Mouse (Mus musculus): ENCODE data around the gene Ndufa11. TPM values are rescaled to one million over a fixed set of nuclear protein-coding genes. Genes with fewer than 3 reads are reported as not detected.

The Ndufa11 gene
- total RNA-seq, 2 experiments from 2014 or later: 54.2 to 90.1 TPM

GRCm38 (mm10) chr17:56715360-56715759 is 2.2 kb upstream of the Ndufa11 start:
- ATAC-seq (replicated peaks; ENCODE audit: low FRiP score, poor library complexity, severe bottlenecking): no peak

- no peak for ATAC-seq (replicated peaks; ENCODE audit: low FRiP score, poor library complexity, severe bottlenecking)
Measured at GRCm38 (mm10) chr17:56715914-56716654, 1.5 kb upstream of the Ndufa11 start.

GRCm38 (mm10) chr17:56716655-56717362 is 758 bp upstream of the Ndufa11 start:
- peak; percentile 82 for ATAC-seq (replicated peaks; ENCODE audit: low FRiP score, poor library complexity, severe bottlenecking)

- no peak for ATAC-seq (replicated peaks; ENCODE audit: low FRiP score, poor library complexity, severe bottlenecking)
Measured at GRCm38 (mm10) chr17:56722441-56722840, 4.9 kb downstream of the Ndufa11 start.

GRCm38 (mm10) chr17:56723419-56724161 is 6.0 kb downstream of the Ndufa11 start:
- ATAC-seq (replicated peaks; ENCODE audit: low FRiP score, poor library complexity, severe bottlenecking): no peak

GRCm38 (mm10) chr17:56727029-56727649 is 9.6 kb downstream of the Ndufa11 start:
- ATAC-seq (replicated peaks; ENCODE audit: low FRiP score, poor library complexity, severe bottlenecking): no peak

- no peak for ATAC-seq (replicated peaks; ENCODE audit: low FRiP score, poor library complexity, severe bottlenecking)
Measured at GRCm38 (mm10) chr17:56727659-56728058, 10.1 kb downstream of the Ndufa11 start.

- ATAC-seq (replicated peaks; ENCODE audit: low FRiP score, poor library complexity, severe bottlenecking): no peak
Measured at GRCm38 (mm10) chr17:56728117-56728516, 10.6 kb downstream of the Ndufa11 start.

GRCm38 (mm10) chr17:56729151-56729550 is 11.6 kb downstream of the Ndufa11 start:
- ATAC-seq (replicated peaks; ENCODE audit: low FRiP score, poor library complexity, severe bottlenecking): no peak

- no peak for ATAC-seq (replicated peaks; ENCODE audit: low FRiP score, poor library complexity, severe bottlenecking)
Measured at GRCm38 (mm10) chr17:56729656-56730055, 12.1 kb downstream of the Ndufa11 start.

GRCm38 (mm10) chr17:56736534-56736933 is 19.0 kb downstream of the Ndufa11 start:
- no peak for ATAC-seq (replicated peaks; ENCODE audit: low FRiP score, poor library complexity, severe bottlenecking)

GRCm38 (mm10) chr17:56738221-56738620 is 20.7 kb downstream of the Ndufa11 start:
- no peak for ATAC-seq (replicated peaks; ENCODE audit: low FRiP score, poor library complexity, severe bottlenecking)

- no peak for ATAC-seq (replicated peaks; ENCODE audit: low FRiP score, poor library complexity, severe bottlenecking)
Measured at GRCm38 (mm10) chr17:56740118-56740787, 22.7 kb downstream of the Ndufa11 start.

- no peak for ATAC-seq (replicated peaks; ENCODE audit: low FRiP score, poor library complexity, severe bottlenecking)
Measured at GRCm38 (mm10) chr17:56740788-56741160, 23.2 kb downstream of the Ndufa11 start.

- no peak for ATAC-seq (replicated peaks; ENCODE audit: low FRiP score, poor library complexity, severe bottlenecking)
Measured at GRCm38 (mm10) chr17:56744173-56744572, 26.6 kb downstream of the Ndufa11 start.

GRCm38 (mm10) chr17:56751404-56752072 is 34.0 kb downstream of the Ndufa11 start:
- ATAC-seq (replicated peaks; ENCODE audit: low FRiP score, poor library complexity, severe bottlenecking): no peak

GRCm38 (mm10) chr17:56753452-56753851 is 35.9 kb downstream of the Ndufa11 start:
- ATAC-seq (replicated peaks; ENCODE audit: low FRiP score, poor library complexity, severe bottlenecking): no peak

GRCm38 (mm10) chr17:56754271-56755185 is 37.0 kb downstream of the Ndufa11 start:
- ATAC-seq (replicated peaks; ENCODE audit: low FRiP score, poor library complexity, severe bottlenecking): no peak

Measured in erythroid progenitor cell, adult 5-6 weeks (primary cell).